Mouse (Mus musculus) neutrophil, adult 5-6 weeks (primary cell): ENCODE measurements around the gene Rfx1. TPM values are rescaled to one million over a fixed set of nuclear protein-coding genes. Genes with fewer than 3 reads are reported as not detected.

ENCODE experiments used
- ATAC-seq: fragments of 151-379, 151-347 bp; 2 replicates; pipeline ENCODE4 v1.8.0; 2017; ENCODE audit warnings: mild to moderate bottlenecking, moderate TSS enrichment; ENCODE audit not compliant: insufficient number of reproducible peaks, poor library complexity, low FRiP score, severe bottlenecking; ENCODE audit errors: extremely low read depth
- total RNA-seq: library from RNA; stranded (forward); fragments of 200-1000 nt; gene quantifications from 2 replicates; pipeline ENCODE4 v1.2.3, GENCODE M21; 2017

Gene Rfx1
- total RNA-seq, 1 experiment from 2014 or later = 37.9 TPM

GRCm38 (mm10) chr8:84126742-84127141, 60.1 kb downstream of the Rfx1 start:
- ATAC-seq = no peak

DNA sequence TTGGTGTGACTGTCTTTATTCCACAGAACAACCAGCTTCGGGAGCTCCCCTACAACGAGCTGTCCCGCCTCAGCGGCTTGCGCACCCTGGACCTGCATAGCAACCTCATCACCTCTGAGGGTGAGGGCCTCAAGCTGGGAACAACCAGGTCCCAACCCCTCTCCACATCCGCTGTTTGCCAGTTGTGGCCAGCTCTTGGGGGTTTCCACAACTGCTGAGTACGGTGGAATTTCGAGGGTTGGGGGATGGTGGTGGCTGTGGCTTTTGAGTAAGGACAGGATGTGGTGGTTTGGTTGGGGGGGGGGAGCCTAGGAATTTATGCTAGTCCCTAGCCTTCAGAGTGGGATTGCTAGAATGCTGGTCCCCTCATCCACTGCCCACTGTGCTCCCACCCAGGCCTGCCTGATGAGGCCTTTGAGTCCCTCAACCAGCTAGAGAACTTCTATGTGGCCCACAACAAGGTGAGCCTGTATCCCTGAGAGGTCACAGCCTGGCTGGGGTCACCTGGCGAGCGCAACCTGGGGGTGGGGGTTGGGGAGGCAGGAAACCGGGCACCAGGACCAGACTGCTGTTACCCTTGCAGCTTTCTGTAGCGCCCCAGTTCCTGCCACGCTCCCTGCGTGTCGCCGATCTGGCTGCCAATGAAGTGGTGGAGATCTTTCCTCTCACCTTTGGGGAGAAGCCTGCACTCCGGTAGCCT, 60.7 kb downstream of the Rfx1 start:
- no peak for ATAC-seq

- no peak for ATAC-seq
These were observed 61.6 kb downstream of the Rfx1 start for GRCm38 (mm10) chr8:84128277-84128676.

DNA sequence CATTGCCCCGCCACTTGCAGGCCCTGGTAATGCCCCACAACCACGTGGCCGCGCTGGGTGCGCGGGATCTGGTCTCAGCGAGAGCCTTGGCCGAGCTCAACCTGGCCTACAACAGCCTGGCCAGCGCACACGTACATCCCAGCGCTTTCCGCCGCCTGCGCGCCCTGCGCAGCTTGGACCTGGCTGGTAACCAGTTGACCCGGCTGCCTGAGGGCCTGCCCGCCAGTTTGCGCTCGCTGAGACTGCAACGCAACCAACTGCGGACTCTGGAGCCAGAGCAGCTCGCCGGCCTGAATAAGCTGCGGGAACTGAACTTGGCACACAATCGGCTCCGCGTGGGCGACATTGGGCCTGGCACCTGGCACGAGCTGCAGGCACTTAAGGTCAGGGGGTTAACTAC, 64.2 kb downstream of the Rfx1 start:
- ATAC-seq = no peak

- no peak for ATAC-seq
These were observed 65.6 kb downstream of the Rfx1 start for GRCm38 (mm10) chr8:84132225-84132624.

DNA sequence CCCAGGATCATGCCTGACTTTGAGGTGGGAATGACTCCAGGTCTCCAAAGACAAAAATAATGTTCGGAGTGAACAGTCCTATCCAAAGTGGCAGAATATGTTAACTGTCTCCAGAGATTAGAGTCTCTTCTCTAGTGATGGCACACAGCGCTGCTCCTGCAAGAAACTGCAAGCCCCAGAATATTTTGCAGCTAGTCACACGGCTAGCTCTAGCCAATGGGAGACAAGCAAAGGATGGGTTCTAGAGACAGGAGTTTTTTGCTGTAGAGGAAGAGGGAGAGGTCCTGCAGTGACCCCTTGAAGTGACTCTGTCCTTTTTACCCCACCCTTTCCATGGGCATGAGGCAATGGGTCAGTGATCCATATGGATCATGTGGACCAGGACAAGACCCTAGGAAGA, 71.2 kb downstream of the Rfx1 start:
- no peak for ATAC-seq

GRCm38 (mm10) chr8:84140838-84141237, 74.2 kb downstream of the Rfx1 start:
- ATAC-seq = no peak

DNA sequence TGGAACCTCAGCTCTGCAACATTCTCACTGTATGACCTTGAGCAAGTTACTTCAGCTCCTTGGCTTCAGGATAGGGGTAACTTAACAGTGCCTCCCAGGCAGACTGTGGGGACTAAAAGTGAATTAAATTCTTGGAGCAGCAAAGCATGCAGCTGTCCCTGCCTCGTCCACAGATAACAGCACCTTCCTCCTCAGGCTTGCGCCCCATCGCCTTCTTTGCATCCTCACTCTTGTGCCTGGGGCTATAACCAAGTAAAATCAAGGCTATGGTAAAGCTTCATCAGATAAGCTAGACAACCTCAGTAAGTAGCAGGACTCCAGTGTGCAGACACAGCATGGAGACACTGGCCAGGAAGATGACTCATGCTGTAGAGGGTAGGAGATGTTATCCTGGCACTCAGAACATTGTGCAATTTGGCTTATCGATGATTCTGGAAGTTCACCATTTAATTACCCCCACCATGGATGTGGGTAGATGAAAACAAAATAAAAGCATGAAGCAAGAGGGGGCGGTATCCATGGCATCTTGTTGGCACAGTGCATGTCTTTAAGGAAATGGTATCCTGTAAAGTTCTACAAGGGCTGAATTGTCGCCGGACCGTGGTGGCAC, 78.1 kb downstream of the Rfx1 start:
- ATAC-seq = no peak

Other genes starting within 250 kb of the Rfx1 start
- gene Adgrl1, start 166.7 kb upstream of the Rfx1 start, total RNA-seq = 2.8 and 5.5 TPM in 2 replicates
- 0.93 and 1.7 TPM in 2 replicates for gene Gm10644, start 111.6 kb upstream of the Rfx1 start, total RNA-seq
- 0.70 and 2.3 TPM in 2 replicates for gene Asf1b, start 111.3 kb upstream of the Rfx1 start, total RNA-seq
- 13.4 and 17.1 TPM in 2 replicates for gene Prkaca, start 93.8 kb upstream of the Rfx1 start, total RNA-seq
- 42.8 and 44.8 TPM in 2 replicates for gene Samd1, start 69.2 kb upstream of the Rfx1 start, total RNA-seq
- 0.86 and 2.4 TPM in 2 replicates for gene 1700067K01Rik, start 65.3 kb upstream of the Rfx1 start, total RNA-seq
- gene 2210011C24Rik, start 54.7 kb upstream of the Rfx1 start, total RNA-seq = not detected in 2 replicates
- 0.25 and 0.35 TPM in 2 replicates for gene Palm3, start 45.4 kb upstream of the Rfx1 start, total RNA-seq
- 47.3 and 47.8 TPM in 2 replicates for gene Il27ra, start 24.2 kb upstream of the Rfx1 start, total RNA-seq
- not detected in 2 replicates for gene Rln3, start 21.8 kb upstream of the Rfx1 start, total RNA-seq
- 12.3 and 12.5 TPM in 2 replicates for gene Gm10643, start 1.7 kb upstream of the Rfx1 start, total RNA-seq
- gene Dcaf15, start 37.9 kb downstream of the Rfx1 start, total RNA-seq = 18.7 and 20.5 TPM in 2 replicates
- 0.61 and 1.3 TPM in 2 replicates for gene Podnl1, start 59.2 kb downstream of the Rfx1 start, total RNA-seq
- gene Cc2d1a, start 81.1 kb downstream of the Rfx1 start, total RNA-seq = 15.7 and 17.7 TPM in 2 replicates
- 0.93 and 2.7 TPM in 2 replicates for gene 4930432K21Rik, start 81.2 kb downstream of the Rfx1 start, total RNA-seq
- gene Nanos3, start 118.4 kb downstream of the Rfx1 start, total RNA-seq = not detected in 2 replicates
- 23.6 and 28.4 TPM in 2 replicates for gene Zswim4, start 170.2 kb downstream of the Rfx1 start, total RNA-seq
- 130 and 147 TPM in 2 replicates for gene D8Ertd738e, start 182.9 kb downstream of the Rfx1 start, total RNA-seq
- 11.9 and 19.9 TPM in 2 replicates for gene Mri1, start 190.5 kb downstream of the Rfx1 start, total RNA-seq
- gene Ccdc130, start 203.5 kb downstream of the Rfx1 start, total RNA-seq = 22.5 and 25.3 TPM in 2 replicates